Mouse (Mus musculus) frontal cortex, adult 2 months (tissue): ENCODE results near the gene Celsr3. TPM values are rescaled to one million over a fixed set of nuclear protein-coding genes. Genes with fewer than 3 reads are reported as not detected.
A peak's percentile ranks its signal among the peaks of the same experiment; 100 is the strongest.

Source experiments
- DNase-seq, 2 experiments: peaks; one replicate each; pipeline ENCODE4 v3.0.0; 2022; ENCODE audit warnings: low spot score in 1 of 2; ENCODE audit errors: extremely low spot score in 1 of 2
- polyA plus RNA-seq: library from polyadenylated mRNA; depleted of rRNA; stranded (reverse); fragments of >200 nt; gene quantifications from 2 replicates; pipeline ENCODE4 v1.2.3, GENCODE M21; 2012; rRNA removed

Gene Celsr3
- 67.4 and 74.7 TPM in 2 replicates for polyA plus RNA-seq

DNA sequence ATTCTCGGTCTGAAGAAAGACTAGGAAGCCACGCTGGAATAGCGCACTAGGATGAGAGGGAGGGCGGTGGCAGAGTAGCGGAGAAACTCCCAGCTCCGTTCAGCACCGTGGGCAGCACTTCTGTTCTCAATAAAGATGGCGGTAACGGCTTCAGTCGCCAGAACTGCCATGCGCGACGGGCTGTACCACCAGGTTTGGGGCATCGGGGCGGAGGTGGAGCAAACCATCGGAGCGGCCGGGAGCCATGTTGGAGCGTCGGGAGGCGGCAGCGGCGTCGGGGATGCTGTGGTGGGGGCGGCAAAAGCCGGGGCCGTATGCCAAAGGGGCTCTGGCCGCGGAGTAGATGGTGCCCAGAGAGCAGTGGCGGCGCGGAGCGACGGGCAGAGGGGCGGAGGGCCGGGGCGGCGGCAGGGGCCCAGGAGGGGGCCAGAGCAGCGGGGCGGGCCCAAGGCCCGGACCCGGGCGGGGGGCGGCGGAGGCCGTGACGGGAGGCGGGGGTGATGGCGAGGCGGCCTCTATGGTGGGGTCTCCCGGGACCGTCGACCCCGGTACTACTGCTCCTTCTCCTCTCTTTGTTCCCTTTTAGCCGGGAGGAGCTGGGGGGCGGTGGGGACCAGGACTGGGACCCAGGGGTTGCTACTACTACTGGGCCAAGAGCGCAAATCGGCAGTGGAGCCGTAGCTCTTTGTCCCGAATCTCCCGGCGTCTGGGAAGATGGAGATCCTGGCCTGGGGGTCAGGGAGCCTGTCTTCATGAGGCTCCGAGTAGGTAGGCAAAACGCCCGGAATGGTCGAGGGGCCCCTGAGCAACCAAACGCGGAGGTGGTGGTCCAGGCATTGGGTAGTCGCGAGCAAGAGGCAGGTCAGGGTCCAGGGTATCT, at the start of gene Celsr3:
Gene Celsr3 (plus strand): TSS at position 501 of the 880 bp plus-strand sequence.
- peak; percentile 82 to 95 for DNase-seq

DNA sequence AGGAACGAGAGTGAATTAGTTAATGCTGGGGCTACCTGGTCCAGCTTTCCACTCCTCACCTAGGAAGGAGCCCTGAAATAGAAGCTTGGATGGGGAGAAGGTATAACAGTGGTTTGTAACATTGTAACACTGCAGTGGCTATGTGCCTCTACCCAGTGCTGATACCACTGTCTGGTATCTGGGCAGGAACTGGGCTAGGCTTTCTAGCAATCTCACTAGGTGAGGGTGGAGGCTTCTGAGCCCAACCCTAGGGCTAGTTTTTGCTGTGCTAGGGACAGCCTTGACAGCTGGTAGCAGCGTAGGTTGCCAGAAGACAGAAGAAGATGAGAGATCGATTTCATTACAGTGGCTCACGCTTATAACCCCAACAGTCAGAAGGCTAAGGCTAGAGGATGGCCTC, 49.5 kb upstream of the Celsr3 start:
- DNase-seq: no peak

DNA sequence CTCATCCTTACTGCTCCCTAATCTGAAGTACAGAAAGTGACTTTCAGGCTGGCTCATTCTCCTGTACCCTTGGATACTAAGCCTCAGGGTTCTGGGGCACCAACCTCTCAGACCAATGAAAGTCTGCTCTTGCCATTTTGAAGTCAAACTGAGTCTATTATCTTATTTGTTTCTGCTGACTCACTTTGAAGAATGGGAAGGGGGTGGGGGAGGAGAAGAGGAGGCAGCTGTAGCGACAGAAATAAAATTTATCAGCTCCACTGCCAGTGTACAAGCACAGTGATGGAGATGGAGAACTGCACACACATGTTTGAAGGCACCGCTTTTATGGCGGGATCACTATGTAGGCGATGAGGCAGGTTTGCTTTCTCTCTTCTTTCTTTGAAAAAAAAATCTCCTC, 48.8 kb upstream of the Celsr3 start:
- no peak for DNase-seq

DNA sequence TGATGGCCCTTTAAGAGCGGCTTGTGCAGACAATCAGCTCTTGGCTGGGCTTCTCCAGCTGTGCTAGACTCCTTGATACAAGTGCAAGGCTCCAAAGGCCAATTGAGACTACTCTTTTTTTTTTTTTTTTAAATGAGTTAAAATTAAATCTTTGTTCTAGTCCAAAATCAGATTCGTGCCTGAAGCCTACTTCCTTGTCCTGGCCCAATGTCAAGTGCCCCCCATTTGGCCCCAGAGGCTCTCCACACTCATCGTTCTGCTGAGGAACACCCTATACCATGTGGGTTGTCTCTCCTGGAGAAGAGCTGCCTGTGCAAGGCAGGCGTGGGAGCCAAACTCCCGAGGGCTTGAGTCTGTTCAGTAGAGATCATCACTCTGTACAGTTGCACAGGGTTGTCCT, 45.2 kb upstream of the Celsr3 start:
- no peak for DNase-seq

DNA sequence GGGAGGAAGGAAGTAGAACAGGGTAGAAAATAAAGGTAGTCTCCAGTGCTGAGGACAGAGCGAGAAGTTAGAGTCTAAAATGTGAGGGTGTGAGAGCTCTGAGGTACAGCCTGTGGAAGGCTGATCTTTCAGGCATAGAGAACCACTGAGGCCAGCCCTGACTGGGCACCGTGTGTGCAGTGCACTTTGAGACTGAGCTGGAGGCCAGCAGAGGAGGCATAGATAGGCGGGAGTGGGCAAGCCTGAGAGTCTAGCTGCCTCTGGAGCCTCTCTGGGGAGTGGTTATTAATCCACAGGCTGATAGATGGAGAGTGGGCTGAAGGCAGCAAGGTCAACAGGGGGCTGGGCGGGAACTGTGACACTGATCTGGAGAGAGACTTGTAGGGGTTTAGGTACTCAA, 44.2 kb upstream of the Celsr3 start:
- no peak for DNase-seq

DNA sequence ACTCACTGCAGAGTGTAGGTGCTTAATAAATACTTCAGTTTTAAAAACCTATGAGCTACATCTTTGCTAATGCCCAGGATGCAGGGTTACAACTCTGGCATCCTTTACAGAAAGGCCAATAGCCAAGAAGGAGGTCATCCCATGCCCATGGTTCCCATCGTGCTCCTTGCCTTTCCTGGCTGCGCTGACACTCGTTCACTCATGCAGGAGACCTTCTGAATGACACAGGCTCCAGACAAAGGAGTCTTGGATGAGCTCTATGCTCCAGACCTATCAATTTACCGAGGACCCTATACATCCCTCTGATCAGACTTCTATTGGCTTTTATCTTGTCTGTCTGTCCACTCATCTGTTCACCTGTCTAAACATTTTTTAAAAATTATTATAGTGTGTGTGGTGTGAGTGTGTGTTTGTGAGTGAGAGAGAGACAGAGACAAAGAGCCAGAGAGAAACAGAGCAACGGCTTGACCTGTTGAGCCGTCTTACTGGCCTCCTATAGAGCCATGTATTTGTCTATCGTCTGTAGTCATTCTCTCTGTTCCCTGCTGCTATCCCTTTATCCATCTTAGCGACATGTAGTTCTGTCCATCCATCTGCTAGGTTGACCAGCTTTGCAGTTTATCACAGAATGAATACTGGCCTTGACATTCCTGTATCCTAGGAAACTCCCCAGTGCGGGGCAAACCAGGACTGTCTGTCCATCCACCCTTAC, 43.1 kb upstream of the Celsr3 start:
- DNase-seq: no peak

DNA sequence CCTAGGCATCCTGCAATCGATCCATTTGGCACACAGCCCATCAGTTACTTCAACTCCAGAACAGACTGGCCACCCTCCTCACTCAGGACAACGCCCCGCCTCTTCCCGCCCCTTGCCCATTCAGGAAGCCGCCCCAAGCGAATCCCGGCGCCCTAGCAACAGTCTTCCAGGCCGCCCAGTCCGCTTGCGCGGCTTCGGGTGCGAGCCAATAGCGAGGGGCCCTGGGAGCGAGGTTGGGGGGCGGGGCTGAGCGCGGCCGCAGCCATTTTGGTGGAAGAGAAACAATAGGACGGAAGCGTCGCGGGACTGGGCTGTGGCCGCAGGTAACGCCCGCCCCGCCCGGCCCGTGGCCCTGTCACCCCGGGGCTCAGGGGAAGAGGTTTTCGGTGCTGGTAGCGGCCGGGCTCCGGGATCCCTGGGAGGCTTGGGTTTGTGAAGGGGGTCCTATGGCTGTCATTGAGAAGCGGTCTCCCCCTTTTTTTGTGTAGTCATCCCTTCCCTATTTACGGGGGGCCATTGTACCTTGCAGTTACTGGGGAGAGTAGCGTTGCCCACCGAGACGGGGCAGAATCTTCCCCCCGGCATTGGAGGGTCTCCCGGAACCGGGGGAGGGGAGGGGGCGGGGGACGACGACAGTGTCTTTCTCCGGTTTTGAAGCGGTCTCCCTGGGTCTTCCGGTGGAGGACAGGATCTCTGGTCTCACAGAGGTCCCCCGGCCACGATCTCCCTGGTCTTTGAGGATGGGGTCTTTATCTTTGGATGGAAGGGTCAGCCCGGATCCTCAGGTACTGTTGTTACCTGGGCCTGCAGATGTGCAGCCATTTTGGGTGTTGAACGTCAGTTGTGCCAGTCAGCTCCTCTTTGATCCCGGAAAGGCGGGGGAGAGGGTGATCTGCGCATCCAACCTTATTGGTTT, 42.3 kb upstream of the Celsr3 start, which contains the start of gene Ip6k2:
Gene Ip6k2 (plus strand): TSS at position 249 of the 916 bp plus-strand sequence.
- peak; percentile 91 to 97 for DNase-seq

DNA sequence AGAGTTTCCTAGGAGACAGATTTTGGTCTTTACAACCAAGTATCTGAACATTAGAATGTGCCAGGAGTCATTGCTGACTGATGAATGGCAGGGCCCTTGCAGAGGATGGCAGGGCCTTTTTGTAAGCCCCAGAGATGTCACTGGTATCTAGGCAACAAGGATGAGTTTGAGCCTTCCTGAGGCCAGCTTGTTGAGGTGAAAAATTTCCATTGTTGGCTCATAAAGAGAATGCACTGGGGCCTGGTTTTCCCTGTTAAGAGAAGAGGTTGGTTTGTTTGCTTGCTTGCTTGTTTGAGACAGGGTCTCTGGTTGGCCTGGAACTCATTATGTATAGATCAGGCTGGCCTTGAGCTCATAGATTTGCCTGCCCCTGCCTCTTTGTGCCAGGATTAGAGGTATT, 40.7 kb upstream of the Celsr3 start:
- no peak for DNase-seq

DNA sequence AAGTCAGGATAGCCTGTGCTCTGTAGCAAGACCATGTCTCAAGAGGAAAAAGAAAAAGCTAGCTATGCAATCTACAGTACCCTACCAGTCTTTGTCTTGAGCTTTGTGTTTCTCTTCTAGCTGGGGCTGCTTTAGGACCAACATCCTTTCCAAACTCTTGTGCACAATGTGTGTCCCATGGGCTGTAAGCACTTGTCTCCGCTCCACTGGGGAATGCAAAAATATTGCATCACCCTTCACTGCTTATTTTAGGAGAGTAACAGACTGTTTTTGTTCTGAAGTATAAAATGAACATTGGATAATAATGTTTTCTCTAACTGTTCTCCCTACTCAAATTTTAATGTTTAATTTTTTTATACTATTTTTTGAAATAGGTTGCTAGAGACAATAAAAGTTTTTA, 39.6 kb upstream of the Celsr3 start:
- no peak for DNase-seq

DNA sequence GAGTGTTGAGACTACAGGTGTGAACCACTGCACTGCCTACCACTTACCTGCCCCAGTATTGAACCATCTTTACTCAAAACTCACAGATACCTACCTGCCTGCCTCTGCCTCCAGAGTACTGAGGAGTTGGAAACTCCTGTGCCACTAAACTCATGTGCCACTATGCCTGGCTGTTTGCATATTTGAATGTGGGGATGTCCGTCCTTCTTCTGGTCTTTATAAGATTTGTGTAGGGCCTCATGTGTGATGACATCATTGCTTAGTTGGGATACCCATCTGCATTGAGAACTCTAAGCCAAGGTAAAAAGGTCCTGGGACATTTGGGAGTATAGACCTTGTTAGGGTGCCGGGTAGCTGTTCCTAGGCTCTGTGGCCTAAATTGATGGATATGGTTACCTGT, 39.0 kb upstream of the Celsr3 start:
- no peak for DNase-seq

DNA sequence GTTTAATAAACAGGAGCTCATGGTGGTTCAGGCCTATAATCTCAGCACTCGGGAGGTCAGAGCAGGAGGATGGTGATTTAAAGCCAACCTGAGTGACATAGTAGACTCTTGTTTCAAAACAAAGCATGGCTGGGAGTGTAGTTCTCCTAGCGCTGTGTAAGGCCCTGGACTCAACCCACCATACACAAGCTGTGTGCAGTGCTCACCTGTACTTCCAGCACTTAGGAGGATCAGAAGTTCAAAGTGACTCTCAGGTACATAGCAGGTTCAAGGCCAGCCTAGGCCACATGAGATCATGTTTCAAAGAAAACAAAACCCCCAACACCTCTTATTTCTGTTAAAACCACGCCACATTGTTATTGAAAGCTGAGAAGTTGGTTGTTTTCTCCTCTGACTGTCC, 37.4 kb upstream of the Celsr3 start:
- no peak for DNase-seq

DNA sequence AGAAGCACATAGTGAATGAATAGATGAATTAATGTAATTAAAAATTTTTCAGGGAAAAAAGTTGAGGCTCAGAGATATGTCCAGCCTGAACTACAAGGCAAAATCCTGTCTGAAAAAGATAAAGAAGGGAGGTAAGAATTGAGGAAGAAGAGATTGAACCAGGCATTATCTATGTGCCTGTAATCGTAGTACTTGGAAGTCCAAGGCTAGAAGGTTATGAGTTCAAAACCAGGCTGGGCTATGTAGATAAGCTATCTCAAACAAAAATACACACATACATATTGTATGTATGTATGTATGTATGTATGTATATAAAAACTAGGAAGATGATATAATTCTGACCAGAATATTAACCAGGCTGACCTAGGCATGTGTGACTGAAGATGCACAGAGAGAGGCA, 33.8 kb upstream of the Celsr3 start:
- no peak for DNase-seq

DNA sequence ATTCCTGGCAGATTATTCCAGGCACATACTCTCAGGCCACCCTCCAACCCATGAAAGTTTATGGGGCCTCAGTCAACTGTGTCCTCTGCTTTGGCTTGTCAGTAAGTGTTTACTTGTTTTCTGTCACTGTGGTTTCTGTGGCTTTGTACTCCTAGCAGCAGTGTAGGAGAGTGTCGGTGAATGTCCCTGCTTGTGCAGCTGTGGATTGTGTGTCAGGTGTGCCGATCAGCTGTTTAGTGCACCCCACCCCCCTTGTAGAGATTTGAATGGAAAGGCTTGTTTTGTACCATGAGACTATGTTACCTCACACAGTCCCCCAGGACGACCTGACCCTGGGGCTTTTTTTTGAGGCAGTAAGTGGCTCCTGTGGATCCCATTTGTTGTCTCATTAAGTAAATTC, 33.4 kb upstream of the Celsr3 start:
- no peak for DNase-seq

DNA sequence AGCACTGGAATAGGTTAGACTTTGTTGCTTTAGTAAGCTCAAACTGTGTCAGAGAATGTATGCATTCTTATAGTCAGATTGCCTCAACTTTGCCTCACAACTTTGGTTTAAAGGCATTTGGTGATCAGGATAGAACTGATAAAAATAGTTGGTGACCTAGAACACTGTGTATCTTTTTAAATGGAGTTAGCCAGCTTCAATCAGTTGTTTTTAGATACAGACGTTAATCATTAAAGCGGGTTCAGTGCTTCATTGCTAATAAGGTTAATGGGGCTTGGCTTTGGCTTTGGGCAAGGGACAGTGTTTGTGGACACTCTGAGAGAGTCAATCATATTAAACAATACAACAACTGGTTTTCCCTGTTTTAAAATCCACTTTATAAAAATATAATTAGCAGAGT, 30.8 kb upstream of the Celsr3 start:
- DNase-seq: no peak

DNA sequence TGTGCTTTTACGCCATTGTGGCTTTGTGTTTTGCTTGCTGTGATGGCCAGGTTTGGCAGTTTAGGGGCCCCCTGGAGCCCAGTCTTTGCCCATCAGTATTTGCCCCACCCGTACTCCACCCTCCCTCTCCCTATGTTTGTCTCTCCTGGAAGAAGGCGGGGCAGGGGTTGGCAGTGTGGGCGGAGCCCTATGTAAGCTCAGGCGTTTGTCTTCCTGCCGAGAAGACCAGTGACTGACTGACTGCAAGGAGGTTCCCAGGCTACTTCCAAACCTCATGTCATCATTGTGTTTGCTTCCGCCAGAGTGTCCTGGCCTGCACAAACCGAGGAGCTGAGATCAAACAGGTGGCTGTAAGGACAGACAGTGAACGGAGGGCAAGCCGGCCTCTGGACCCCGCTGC, 30.4 kb upstream of the Celsr3 start:
- DNase-seq: peak in 1 of 2 experiments; percentile 39

DNA sequence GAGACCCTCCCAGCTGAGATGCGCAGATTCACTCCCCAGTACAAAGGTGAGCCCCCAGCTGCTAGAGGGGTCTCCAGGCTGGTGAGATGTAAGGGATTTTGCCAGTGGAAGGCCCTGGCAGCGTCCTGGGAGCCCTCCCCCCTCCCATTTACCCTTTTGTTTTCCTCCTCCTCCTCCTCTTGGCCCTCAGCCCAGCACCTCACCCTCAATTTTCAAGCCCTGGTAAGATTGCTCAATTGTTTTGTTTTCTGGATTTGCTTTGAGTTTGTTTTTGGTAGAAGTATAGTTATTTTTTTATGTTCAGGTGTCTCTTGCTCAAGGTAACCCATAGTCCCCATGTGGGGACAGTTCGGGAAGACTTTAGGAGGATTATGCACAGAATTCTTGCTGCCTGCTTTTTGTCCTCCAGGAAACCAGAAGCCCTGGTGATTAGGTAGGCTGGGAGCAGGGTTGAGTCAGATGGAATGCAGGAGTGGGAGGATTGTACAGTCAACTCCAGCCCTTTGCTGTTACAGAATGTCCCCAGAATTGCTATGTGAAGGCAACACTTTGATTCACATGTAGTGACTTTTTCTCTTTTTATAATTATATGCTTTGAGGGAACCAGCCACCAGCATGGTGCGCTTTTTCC, 29.7 kb upstream of the Celsr3 start:
- peak; percentile 49 to 66 for DNase-seq

DNA sequence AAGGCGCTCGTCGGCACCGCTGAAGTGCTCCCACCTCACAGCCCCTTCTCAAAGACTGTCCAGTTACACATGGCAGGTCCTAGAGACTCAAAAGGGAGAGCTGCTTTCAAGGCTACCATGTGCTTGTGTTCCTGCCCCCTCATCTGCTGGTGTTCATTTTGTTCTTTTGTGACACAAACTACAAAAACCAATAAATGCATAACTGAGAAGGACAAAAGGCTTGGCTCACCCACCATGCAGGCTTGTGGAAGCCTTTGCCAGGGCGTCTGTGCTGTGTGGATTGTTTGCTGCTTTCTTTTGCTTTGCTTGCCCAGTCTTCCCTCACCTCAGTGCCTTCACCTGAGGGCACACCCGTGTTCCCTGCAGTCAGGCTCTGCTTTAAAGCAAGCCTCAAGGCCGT, 28.6 kb upstream of the Celsr3 start:
- no peak for DNase-seq

DNA sequence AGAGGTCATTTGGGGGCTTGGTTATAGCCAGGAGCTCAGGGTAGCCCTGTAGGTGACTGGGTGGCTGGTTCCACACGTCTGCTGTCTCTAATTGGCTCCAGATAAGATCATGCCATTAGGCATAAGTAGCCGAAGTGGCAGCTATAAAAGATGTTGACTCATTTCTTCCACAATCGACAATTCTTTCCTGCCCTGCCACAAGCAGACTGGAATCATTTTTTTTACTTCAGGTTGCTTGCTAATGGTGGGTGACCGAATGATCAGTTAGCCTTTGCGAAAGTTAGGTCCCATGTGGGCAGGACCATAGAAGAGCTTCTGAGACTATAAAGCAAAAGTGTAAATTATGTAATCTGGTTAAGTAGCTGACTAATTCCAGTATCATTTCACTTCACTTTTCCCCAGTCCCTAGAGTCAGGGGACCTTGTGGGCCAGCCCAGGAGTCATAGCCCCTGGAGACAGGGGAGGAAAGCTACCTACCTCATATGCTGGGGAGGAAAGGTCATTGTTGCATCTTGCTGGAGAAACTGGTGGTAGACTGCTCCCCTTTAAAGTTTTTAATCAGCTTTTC, 27.5 kb upstream of the Celsr3 start:
- no peak for DNase-seq

DNA sequence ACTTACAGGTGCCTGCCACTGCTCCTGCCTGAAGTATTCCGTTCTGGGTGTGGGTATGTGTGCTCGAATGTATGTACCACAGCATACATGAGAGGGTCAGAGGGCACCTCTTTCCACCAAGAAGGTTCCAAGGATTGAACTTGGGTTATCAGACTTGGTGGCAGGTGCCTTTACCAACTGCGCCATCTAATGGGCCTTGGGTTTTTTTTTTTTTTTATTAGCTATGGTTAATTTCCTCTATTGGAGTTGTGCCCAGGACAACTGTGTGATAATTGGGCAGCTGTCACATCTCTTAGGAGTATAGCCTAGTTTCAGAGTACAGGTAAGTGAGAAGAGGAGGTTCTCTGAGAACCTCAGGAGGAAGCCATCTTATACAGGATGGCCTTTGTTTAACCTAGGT, 26.6 kb upstream of the Celsr3 start:
- no peak for DNase-seq

DNA sequence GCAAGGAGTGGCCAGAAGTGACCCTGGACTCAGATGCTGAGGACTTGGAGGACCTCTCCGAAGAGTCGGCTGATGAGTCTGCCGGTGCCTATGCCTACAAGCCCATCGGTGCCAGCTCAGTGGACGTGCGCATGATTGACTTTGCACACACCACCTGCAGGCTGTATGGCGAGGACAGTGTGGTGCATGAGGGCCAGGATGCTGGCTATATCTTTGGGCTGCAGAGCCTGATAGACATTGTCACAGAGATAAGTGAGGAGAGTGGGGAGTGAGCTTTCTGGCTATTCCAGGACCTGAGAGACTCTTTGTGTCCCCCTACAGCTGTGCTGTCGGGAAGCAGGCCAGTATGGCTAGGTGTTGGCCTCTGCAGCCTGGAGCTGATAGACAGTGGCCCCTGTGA, 20.4 kb upstream of the Celsr3 start:
- no peak for DNase-seq
